Mouse (Mus musculus): ENCODE results near the gene Selplg. TPM values are rescaled to one million over a fixed set of nuclear protein-coding genes. Genes with fewer than 3 reads are reported as not detected.

Gene Selplg
- polyA plus RNA-seq, 1 experiment from 2014 or later, result 1.4 TPM

DNA sequence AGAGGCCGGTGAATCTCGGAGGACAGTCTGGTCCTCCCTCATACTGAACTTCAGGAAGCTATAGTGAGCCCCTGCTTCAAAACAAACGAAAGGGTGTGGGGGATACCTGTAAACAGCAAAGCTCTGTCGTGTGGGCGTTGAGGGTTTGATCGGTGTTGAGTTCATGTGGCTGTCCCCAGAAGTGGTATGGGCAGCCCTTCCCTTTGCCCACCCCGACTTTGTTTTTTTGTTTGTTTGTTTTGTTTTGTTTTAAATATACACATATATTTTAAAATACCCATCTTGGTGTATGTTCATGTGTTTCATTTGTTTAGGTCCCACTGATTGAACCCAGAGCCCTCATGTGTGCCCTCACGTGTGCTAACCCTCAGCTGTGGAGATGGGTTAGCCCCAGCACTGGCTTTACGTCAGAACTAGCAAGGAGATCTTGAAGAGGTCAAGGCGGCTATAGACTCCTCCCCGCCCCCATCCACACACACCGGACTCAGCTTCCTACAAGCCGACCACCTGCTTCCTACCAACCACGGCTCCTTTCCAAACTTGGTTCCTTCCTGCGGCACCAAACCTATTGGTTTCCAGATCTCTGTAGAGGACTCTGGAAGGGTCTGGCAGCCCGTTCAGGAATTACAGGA, 988 bp upstream of the Selplg start:
- no peak overlapping the region for H3K4me3 ChIP-seq
- 71% methylated on average over 16 of the region's 16 CpGs for WGBS
- no peak overlapping the region for H3K4me2 ChIP-seq (replicated peaks)
- H3K9ac ChIP-seq (replicated peaks), result no peak overlapping the region
- no peak for ATAC-seq (ENCODE audit: low FRiP score, low read depth)
- no peak overlapping the region for H3K27ac ChIP-seq (replicated peaks)
- no peaks in the 10 kb centered on the region for H3K27me3 ChIP-seq
- H3K9me3 ChIP-seq, result no peaks in the 10 kb centered on the region
- no peaks in the 10 kb centered on the region for H3K4me1 ChIP-seq
- no peaks in the 10 kb centered on the region for H3K36me3 ChIP-seq

DNA sequence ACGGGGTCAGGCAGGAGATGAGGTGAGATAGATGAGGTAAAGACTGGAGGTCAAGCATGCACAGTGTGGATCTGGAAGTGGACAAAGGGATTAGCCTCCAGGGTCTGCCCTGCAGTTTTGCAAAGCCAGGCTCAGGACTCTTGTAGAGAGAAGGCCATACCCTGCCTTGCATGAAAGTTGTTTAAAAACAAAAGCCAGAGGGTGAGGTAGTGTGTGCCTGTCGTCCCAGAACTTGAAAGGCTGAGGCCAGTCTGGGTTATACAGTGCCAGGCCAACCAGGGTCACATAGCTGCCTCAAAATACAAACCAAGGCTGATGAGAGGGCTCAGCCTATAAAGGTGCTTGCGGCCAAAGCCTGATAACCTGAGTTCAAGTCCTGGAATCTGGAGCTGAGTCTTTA, 703 bp downstream of the Selplg start:
- Histone ChIP-seq H3K4me1 (no peaks in the 10 kb centered on the region), H3K4me3 (no peak overlapping the region), H3K27me3 (no peaks in the 10 kb centered on the region), H3K27ac (replicated peaks) (no peak overlapping the region), H3K9me3 (no peaks in the 10 kb centered on the region), H3K4me2 (replicated peaks) (no peak overlapping the region), H3K9ac (replicated peaks) (no peak overlapping the region), H3K36me3 (no peaks in the 10 kb centered on the region)
- ATAC-seq (ENCODE audit: low FRiP score, low read depth), result no peak
- WGBS, result 65% methylated on average over 3 of the region's 3 CpGs

DNA sequence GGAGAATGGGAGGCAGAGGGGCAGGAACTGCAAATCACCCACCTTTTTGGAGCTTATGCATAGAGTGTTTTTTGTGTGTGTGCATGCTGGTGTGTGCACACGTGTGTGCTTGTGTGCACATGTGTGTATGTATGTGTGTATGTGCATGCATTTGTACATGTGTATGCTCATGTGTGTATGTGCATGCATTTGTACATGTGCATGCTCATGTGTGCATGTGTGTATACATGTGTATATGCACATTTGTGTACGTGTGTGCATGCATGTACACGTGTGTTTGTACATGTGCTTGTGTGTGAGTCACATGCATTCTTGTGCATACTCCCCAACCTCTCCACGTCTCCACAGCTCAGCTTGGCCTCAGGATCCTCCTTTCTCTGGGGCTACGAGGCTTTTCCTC, 1.6 kb downstream of the Selplg start:
- H3K27ac ChIP-seq (replicated peaks), result no peak overlapping the region
- no peak for ATAC-seq (ENCODE audit: low FRiP score, low read depth)
- H3K27me3 ChIP-seq, result no peaks in the 10 kb centered on the region
- H3K36me3 ChIP-seq, result no peaks in the 10 kb centered on the region
- no peaks in the 10 kb centered on the region for H3K4me1 ChIP-seq
- H3K9me3 ChIP-seq, result no peaks in the 10 kb centered on the region
- H3K4me3 ChIP-seq, result no peak overlapping the region
- no peak overlapping the region for H3K4me2 ChIP-seq (replicated peaks)
- no peak overlapping the region for H3K9ac ChIP-seq (replicated peaks)
- 88% methylated on average over 5 of the region's 5 CpGs for WGBS

DNA sequence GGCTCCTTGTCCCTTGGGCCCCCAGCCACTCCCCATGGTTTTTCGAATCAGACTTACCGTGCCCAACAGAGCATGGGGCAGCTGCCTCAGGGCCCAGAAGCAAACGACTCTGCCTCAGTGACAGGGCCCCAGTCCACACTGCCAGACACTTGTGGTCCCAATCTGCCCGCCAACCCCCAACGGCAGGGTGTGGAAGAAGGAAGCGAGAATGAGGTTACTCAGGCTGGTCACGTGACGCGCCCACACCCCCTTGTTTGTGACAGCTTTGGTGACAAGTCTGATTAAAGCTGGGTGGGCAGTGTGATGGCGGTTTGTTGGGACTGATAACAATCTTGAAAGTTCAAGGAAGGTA, 2.2 kb downstream of the Selplg start:
- ATAC-seq (ENCODE audit: low FRiP score, low read depth), result no peak
- Histone ChIP-seq H3K4me2 (replicated peaks) (no peak overlapping the region), H3K36me3 (no peaks in the 10 kb centered on the region), H3K27ac (replicated peaks) (no peak overlapping the region), H3K4me1 (no peaks in the 10 kb centered on the region), H3K9me3 (no peaks in the 10 kb centered on the region), H3K4me3 (no peak overlapping the region), H3K27me3 (no peaks in the 10 kb centered on the region), H3K9ac (replicated peaks) (no peak overlapping the region)
- WGBS, result 79% methylated on average over 10 of the region's 10 CpGs

DNA sequence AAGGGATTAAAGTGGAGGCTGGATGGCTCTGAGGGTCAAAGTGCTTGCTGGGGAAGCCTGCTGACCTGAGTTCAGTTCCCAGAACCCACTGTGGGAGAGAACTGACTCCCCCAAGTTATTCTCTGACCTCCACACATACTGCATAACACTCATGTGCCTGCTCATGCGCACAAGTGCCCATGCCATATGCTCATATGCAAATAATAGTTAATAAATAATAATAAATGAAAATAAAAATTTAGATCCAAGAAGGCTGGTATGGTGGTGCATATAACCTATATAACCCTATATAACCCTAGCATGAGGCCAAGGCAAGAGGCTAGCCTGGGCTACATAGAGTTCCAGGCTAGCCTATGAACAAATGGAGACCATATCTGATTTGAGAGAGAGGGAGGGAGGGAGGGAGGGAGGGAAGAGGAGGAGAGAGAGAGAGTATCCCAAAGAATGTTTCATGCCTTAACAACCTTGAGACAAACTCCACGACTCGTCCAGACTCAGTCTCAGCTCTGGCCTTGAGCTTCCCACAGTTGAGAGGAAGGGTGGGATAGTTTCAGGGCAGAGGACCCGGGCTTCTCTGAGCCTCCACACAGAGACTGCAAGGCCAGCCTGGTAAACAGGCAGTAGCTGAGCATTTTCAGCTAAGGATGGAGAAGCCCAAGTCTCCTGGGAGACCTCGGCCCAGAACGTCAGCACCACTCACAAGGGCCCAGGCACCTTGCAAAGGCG, 2.7 kb downstream of the Selplg start:
- 87% methylated on average over 7 of the region's 7 CpGs for WGBS
- H3K9me3 ChIP-seq, result no peaks in the 10 kb centered on the region
- H3K4me2 ChIP-seq (replicated peaks), result no peak overlapping the region
- H3K27ac ChIP-seq (replicated peaks), result no peak overlapping the region
- H3K9ac ChIP-seq (replicated peaks), result no peak overlapping the region
- H3K36me3 ChIP-seq, result no peaks in the 10 kb centered on the region
- H3K4me1 ChIP-seq, result no peaks in the 10 kb centered on the region
- no peak overlapping the region for H3K4me3 ChIP-seq
- ATAC-seq (ENCODE audit: low FRiP score, low read depth), result no peak
- H3K27me3 ChIP-seq, result no peaks in the 10 kb centered on the region

DNA sequence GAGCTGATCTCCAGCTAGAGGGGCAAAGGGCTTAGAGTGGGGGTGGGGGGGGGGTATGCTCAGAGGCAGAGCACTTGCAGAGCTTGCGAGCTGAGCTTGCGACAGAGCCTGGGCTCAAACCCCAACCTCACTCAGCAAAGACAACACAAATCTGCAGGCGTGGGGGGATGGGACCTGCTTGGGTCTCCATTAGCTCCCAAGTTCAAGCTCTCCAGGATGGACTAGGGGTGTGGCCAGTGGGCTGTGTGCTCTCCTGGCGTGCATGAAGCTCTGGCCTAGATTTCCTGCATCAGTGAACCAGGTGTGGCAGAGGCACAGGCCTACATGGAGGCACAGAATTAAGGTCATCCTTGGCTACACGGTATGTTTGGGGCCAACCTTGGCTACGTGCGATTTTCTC, 4.0 kb downstream of the Selplg start:
- no peak for ATAC-seq (ENCODE audit: low FRiP score, low read depth)
- no peaks in the 10 kb centered on the region for H3K27me3 ChIP-seq

DNA sequence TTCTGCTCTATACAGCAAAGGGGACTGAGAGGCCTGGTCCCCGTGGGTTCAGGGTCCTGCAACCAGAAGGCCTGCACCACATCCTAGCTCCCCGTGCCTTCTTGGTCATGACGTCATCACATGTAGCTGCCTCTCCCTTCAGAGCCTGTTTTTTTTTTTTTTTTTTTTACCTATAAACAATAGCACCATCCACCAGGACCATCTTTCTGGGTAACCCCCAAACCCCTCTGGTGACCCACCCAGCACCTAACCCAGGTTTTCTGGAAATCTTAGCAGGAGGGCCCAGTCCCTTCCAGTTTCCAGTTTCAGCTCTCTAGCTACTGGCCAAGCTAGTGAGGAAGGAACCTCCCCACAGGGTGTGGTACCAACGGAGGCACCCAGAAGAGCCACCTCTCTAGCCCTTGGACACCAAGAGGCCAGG, 4.4 kb downstream of the Selplg start:
- H3K4me3 ChIP-seq, result no peak overlapping the region
- ATAC-seq (ENCODE audit: low FRiP score, low read depth), result no peak
- H3K9me3 ChIP-seq, result no peaks in the 10 kb centered on the region
- WGBS, result 63% methylated on average over 4 of the region's 4 CpGs
- no peaks in the 10 kb centered on the region for H3K27me3 ChIP-seq
- H3K4me1 ChIP-seq, result no peaks in the 10 kb centered on the region
- no peak overlapping the region for H3K4me2 ChIP-seq (replicated peaks)
- no peaks in the 10 kb centered on the region for H3K36me3 ChIP-seq
- no peak overlapping the region for H3K9ac ChIP-seq (replicated peaks)
- no peak overlapping the region for H3K27ac ChIP-seq (replicated peaks)

More for the DNA sequence above, 4.0 kb downstream of the Selplg start:
- H3K27ac ChIP-seq (replicated peaks), result no peak overlapping the region
- H3K4me3 ChIP-seq, result no peak overlapping the region
- H3K9ac ChIP-seq (replicated peaks), result no peak overlapping the region
- no peaks in the 10 kb centered on the region for H3K36me3 ChIP-seq
- 63% methylated on average over 7 of the region's 7 CpGs for WGBS
- no peak overlapping the region for H3K4me2 ChIP-seq (replicated peaks)
- no peaks in the 10 kb centered on the region for H3K9me3 ChIP-seq
- no peaks in the 10 kb centered on the region for H3K4me1 ChIP-seq

DNA sequence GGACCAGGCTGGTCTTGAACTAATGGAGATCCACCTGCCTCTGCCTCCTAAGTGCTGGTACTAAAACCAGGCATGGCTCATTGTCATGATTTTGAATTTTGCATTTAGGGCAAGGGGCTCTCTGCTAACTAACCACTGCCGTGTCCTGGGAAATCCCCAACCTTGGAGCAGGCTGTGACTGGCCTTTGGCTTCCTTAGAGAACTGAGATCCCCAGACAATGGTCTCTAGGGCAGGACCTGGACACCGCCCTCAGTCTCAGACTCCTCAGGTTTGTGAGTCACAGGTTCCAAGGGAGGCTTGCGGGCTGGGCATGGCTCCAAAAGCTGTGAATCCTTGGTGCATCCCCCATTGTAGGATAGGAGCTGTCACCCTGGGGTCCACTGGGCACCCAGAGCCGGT, 5.8 kb downstream of the Selplg start:
- Histone ChIP-seq H3K9ac (replicated peaks) (no peak overlapping the region), H3K9me3 (no peaks in the 10 kb centered on the region), H3K4me3 (no peak overlapping the region), H3K27me3 (no peaks in the 10 kb centered on the region), H3K36me3 (no peaks in the 10 kb centered on the region), H3K4me2 (replicated peaks) (no peak overlapping the region), H3K4me1 (no peaks in the 10 kb centered on the region), H3K27ac (replicated peaks) (no peak overlapping the region)
- 92% methylated on average over 4 of the region's 4 CpGs for WGBS
- ATAC-seq (ENCODE audit: low FRiP score, low read depth), result no peak

DNA sequence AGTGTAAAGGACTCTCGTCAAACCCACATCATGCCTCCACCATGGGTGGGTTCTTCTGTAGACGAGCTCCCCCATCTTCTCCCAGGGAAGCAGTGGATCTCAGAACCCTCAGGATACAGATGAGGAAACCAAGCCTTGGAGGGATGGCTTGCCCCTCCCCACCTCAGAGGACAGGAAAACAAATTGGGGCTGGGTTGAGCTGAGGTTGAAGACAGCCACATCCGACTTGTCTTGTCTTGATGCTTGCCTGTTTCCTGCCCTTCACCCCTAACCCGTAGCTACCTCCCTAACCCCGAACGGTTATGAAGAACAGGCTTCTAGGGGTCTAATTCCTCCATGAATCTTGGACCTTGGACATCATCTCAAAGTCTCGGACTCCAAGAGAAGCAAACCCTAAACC, 6.9 kb downstream of the Selplg start:
- Histone ChIP-seq H3K4me2 (replicated peaks) (no peak overlapping the region), H3K27me3 (no peaks in the 10 kb centered on the region), H3K4me3 (no peak overlapping the region), H3K36me3 (no peaks in the 10 kb centered on the region), H3K4me1 (no peaks in the 10 kb centered on the region), H3K9ac (replicated peaks) (no peak overlapping the region), H3K9me3 (no peaks in the 10 kb centered on the region), H3K27ac (replicated peaks) (no peak overlapping the region)
- no peak for ATAC-seq (ENCODE audit: low FRiP score, low read depth)
- 86% methylated on average over 7 of the region's 7 CpGs for WGBS

DNA sequence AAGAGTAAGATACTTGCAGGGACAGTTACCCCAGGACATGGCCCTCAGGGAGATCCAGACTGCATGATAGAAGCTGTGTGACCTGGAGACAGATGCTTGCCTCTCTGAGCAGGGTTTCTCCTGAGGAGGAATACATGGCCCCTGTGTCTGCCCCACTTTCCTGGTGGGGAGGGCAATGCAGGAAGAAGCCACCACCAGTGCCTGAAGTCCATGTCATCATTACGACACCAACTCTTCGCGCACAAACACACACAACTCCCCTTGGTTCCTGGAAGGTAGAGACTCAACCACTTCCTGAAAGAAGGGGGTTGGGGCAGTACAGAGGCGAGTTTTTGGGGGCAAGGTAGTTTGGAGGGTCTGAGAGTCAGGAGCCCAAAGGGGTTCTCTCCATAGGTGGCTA, 8.2 kb downstream of the Selplg start:
- H3K9me3 ChIP-seq, result no peaks in the 10 kb centered on the region
- H3K9ac ChIP-seq (replicated peaks), result no peak overlapping the region
- no peak overlapping the region for H3K4me2 ChIP-seq (replicated peaks)
- no peaks in the 10 kb centered on the region for H3K4me1 ChIP-seq
- no peak overlapping the region for H3K4me3 ChIP-seq
- no peaks in the 10 kb centered on the region for H3K27me3 ChIP-seq
- H3K36me3 ChIP-seq, result no peaks in the 10 kb centered on the region
- whole genome bisulfite sequencing, result 87% methylated on average over 4 of the region's 4 CpGs
- no peak overlapping the region for H3K27ac ChIP-seq (replicated peaks)
- ATAC-seq (ENCODE audit: low FRiP score, low read depth), result no peak

DNA sequence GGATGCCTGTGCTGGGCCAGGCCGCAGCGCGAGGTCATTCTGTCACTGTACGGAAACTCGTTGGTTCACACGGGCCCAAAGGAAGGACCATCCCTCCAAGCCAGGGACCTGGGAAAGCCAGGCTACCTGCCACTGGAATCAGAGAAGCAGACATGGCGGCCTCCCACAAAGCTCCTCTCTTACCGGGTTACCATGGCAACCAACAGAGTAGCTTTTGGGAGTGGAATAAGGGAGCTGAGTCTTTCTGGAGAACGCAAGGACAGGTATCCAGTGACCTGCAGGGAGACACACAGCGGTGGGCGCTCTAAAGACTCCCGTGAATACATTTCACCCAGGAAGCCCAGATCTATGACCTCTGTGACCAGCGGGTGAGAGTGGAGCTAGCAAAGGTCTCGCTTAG, 13.9 kb downstream of the Selplg start:
- WGBS, result 69% methylated on average over 14 of the region's 14 CpGs
- Histone ChIP-seq H3K27ac (replicated peaks) (no peak overlapping the region), H3K4me1 (no peaks in the 10 kb centered on the region), H3K4me3 (no peak overlapping the region), H3K9ac (replicated peaks) (no peak overlapping the region), H3K4me2 (replicated peaks) (no peak overlapping the region), H3K27me3 (peaks cover 26% of the 10 kb centered on the region), H3K9me3 (no peaks in the 10 kb centered on the region), H3K36me3 (no peaks in the 10 kb centered on the region)
- ATAC-seq (ENCODE audit: low FRiP score, low read depth), result no peak

DNA sequence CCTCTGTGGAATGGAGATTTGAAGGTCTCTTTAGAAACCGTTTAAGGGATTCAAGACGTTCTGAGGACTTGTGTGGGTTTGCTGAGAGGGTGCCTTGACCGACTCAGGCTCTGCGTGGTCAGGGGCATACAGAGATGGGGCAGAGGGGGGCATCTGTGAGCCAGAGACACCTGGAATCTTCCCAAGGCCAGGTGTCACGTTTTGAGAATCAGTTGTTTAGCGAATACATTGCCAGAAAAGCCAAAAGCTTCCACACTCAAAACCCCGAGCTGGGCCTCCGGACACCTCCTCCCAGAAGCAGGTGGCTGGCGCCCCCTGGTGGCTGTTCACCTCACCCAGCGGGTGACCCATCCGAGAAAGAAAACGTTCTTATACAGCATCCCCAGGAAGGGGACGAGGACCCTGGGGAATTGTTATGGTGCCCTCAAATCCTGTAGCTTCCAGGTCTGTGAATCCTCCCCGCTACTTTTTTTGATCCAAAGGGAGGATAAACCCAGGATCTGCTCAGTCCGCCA, 16.7 kb downstream of the Selplg start:
- 14% methylated on average over 15 of the region's 15 CpGs for WGBS
- Histone ChIP-seq H3K4me2 (replicated peaks) (no peak overlapping the region), H3K4me3 (no peak overlapping the region), H3K27ac (replicated peaks) (no peak overlapping the region), H3K9me3 (peaks cover 3% of the 10 kb centered on the region; the same call in 1 of the 2 replicates), H3K36me3 (no peaks in the 10 kb centered on the region), H3K4me1 (no peaks in the 10 kb centered on the region), H3K27me3 (peaks cover 32% of the 10 kb centered on the region), H3K9ac (replicated peaks) (no peak overlapping the region)
- no peak for ATAC-seq (ENCODE audit: low FRiP score, low read depth)

DNA sequence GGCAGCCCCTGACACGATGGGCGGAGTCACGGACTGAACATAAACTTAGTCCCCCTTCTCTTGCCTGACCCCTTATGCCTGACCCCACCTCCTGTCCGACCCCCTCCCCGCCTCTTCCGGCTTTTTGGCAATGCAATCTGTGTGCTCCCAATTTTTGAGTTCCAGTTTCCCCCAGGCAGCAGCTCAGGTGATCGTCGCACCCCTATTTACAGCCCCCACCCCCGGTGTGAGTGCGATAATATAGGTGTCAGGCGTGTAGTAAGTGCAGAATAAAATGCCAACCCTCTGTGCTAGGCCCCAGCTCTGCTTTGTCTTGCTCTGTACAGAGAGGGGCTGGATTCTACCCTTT, 17.4 kb downstream of the Selplg start:
- no peak overlapping the region for H3K9ac ChIP-seq (replicated peaks)
- peaks cover 32% of the 10 kb centered on the region for H3K27me3 ChIP-seq
- H3K4me2 ChIP-seq (replicated peaks), result no peak overlapping the region
- peaks cover 7% of the 10 kb centered on the region; the same call in 1 of the 2 replicates for H3K9me3 ChIP-seq
- no peaks in the 10 kb centered on the region for H3K4me1 ChIP-seq
- no peak overlapping the region for H3K4me3 ChIP-seq
- no peak for ATAC-seq (ENCODE audit: low FRiP score, low read depth)
- 50% methylated on average over 11 of the region's 11 CpGs for WGBS
- no peaks in the 10 kb centered on the region for H3K36me3 ChIP-seq
- no peak overlapping the region for H3K27ac ChIP-seq (replicated peaks)
